Mouse (Mus musculus) ES-Bruce4 (cell line): Measurements from ENCODE around the gene Idua. TPM values are rescaled to one million over a fixed set of nuclear protein-coding genes. Genes with fewer than 3 reads are reported as not detected.
"Not testable (repeated sequence)": the region's sequence is repeated elsewhere in the genome, so short reads cannot be mapped to it uniquely, and the experiment has no call there.

Experiments used
- H3K27ac ChIP-seq: 2 replicates; pipeline ENCODE4 v1.5.1; 2012; ENCODE audit warnings: low read length, inconsistent platforms; ENCODE audit not compliant: insufficient read depth
- H3K27me3 ChIP-seq: 2 replicates; pipeline ENCODE4 v1.6.1; 2012; ENCODE audit warnings: mild to moderate bottlenecking, low read length, inconsistent platforms; ENCODE audit not compliant: control insufficient read depth, poor library complexity, insufficient read depth, severe bottlenecking
- H3K36me3 ChIP-seq: 2 replicates; pipeline ENCODE4 v1.6.1; 2012; ENCODE audit warnings: inconsistent platforms, mild to moderate bottlenecking, low read length, moderate library complexity; ENCODE audit not compliant: control insufficient read depth, poor library complexity, insufficient read depth, severe bottlenecking
- H3K4me1 ChIP-seq: one replicate; pipeline ENCODE4 v1.8.1; 2011; ENCODE audit warnings: low read length; ENCODE audit not compliant: control insufficient read depth, insufficient read depth
- H3K4me3 ChIP-seq: 2 replicates; pipeline ENCODE4 v1.5.1; 2011; ENCODE audit warnings: low read depth, mild to moderate bottlenecking, low read length
- H3K9ac ChIP-seq: 2 replicates; pipeline ENCODE4 v1.6.1; 2012; ENCODE audit warnings: low read depth, mild to moderate bottlenecking, inconsistent platforms; ENCODE audit not compliant: poor library complexity, severe bottlenecking
- H3K9me3 ChIP-seq: replicated peaks from 2 replicates; pipeline ENCODE4 v1.6.1; 2012; ENCODE audit warnings: mild to moderate bottlenecking, low read length, inconsistent platforms; ENCODE audit not compliant: control insufficient read depth, poor library complexity, insufficient read depth, severe bottlenecking
- CTCF ChIP-seq: IDR thresholded peaks from one replicate; pipeline ENCODE4 v1.8.1; 2011; ENCODE audit warnings: low read depth, low read length
- EP300 ChIP-seq: IDR thresholded peaks from 2 replicates; pipeline ENCODE4 v1.6.1; 2011; ENCODE audit warnings: low read depth, low read length; ENCODE audit not compliant: insufficient read depth
- POLR2A ChIP-seq: IDR thresholded peaks from one replicate; pipeline ENCODE4 v1.8.1; 2011; ENCODE audit warnings: low read length; ENCODE audit not compliant: insufficient read depth
- polyA plus RNA-seq: library from polyadenylated mRNA; stranded (reverse); fragments of >200 nt; gene quantifications from 2 replicates; pipeline ENCODE4 v1.2.4, GENCODE M21; 2011; ENCODE audit warnings: low read depth; ENCODE audit not compliant: missing spikeins, insufficient read depth, insufficient read length

Idua gene
- polyA plus RNA-seq, 1 experiment, result 13.8 TPM

GRCm38 (mm10) chr5:108629634-108630483 is 30.3 kb upstream of the Idua start, which contains the start of the genes Gak and Tmem175:
Gak (minus strand) TSS chr5:108629755.
Tmem175 (plus strand) TSS chr5:108629770.
- no peaks in the 10 kb centered on the region for H3K4me1 ChIP-seq
- H3K9ac ChIP-seq, result peak within 1 kb of the TSS; percentile 78
- TF ChIP-seq EP300, result 0 out of 2 replicates have a peak, but pooled peaks have one; percentile 36
- no peak for TF ChIP-seq POLR2A
- H3K27ac ChIP-seq, result no peak within 1 kb of the TSS
- no peaks in the 10 kb centered on the region for H3K27me3 ChIP-seq
- no peaks in the 10 kb centered on the region for H3K36me3 ChIP-seq
- H3K4me3 ChIP-seq, result peak within 1 kb of the TSS; percentile 90
- H3K9me3 ChIP-seq, result no peaks in the 10 kb centered on the region

DNA sequence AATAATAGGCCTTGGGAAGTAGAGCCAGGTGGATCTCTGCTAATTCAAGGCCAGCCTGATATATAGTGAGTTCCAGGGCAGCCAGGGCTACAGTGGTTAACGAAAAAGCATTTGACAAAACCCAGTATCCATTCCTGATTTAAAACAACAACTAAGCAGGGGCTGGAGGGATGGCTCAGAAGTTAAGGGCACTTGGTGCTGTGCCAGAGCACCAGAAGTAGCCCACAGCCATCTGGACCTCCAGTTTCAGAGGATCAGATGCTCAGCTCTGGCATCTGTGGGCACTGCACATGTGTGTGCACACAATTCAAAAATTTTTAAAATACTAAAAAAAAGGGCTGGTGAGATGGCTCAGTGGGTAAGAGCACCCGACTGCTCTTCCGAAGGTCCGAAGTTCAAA is 26.5 kb upstream of the Idua start:
- Histone ChIP-seq H3K27ac (no peak overlapping the region), H3K4me1 (no peaks in the 10 kb centered on the region), H3K36me3 (no peaks in the 10 kb centered on the region), H3K27me3 (no peaks in the 10 kb centered on the region), H3K9ac (no peak overlapping the region), H3K9me3 (no peaks in the 10 kb centered on the region), H3K4me3 (no peak overlapping the region)
- TF ChIP-seq POLR2A (no peak), EP300 (no peak), CTCF (no peak)

DNA sequence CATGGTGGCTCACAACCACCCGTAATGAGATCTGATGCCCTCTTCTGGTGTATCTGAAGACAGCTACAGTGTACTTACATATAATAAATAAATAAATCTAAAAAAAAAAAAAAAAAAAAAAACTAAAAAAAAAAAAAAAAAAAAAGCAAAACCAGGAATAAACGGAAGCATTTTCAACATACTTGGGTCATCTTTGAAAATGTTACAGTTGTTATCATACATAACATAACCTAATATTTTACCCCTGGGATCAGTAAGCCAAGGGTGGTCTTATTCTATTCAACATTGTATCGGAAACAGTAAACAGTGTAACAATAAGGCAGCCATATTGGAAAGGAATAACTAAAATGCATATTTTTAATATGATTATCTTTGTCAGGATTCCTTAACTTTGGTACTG is 26.0 kb upstream of the Idua start:
- H3K4me1 ChIP-seq, H3K9ac ChIP-seq, H3K27ac ChIP-seq, H3K9me3 ChIP-seq, H3K27me3 ChIP-seq, H3K36me3 ChIP-seq, H3K4me3 ChIP-seq: not testable (repeated sequence)

DNA sequence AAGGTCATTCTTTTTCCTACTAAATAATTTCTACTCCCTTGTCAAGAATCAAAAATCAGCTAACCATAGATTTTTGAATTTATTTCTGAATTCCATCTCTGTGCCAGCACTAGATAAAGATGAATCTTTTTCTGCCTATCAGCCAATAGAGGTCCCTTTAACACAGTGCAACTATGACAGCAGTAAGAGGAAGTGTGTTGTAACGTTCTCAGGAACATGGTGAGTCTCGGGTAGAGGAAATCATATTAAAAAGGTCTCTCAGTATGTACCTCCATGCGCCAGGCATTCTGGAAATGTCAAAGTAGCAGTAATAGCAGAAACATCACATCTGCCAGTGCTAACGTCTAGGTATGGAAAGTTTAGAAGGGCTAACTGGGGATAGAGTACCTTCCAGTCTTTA is 24.0 kb upstream of the Idua start:
- TF ChIP-seq CTCF (no peak), POLR2A (no peak), EP300 (no peak)
- Histone ChIP-seq H3K9ac (no peak overlapping the region), H3K36me3 (no peaks in the 10 kb centered on the region), H3K27ac (no peak overlapping the region), H3K27me3 (no peaks in the 10 kb centered on the region), H3K4me1 (no peaks in the 10 kb centered on the region), H3K4me3 (no peak overlapping the region), H3K9me3 (no peaks in the 10 kb centered on the region)

- no peaks in the 10 kb centered on the region; the same call in 1 of the 2 replicates for H3K36me3 ChIP-seq
- no peak for TF ChIP-seq EP300
- TF ChIP-seq POLR2A, result no peak
- TF ChIP-seq CTCF, result no peak
- no peak overlapping the region for H3K9ac ChIP-seq
- no peak overlapping the region for H3K27ac ChIP-seq
- H3K4me1 ChIP-seq, result no peaks in the 10 kb centered on the region
- no peaks in the 10 kb centered on the region for H3K9me3 ChIP-seq
- H3K4me3 ChIP-seq, result no peak overlapping the region
- H3K27me3 ChIP-seq, result no peaks in the 10 kb centered on the region
Measured at GRCm38 (mm10) chr5:108643674-108644073, 16.5 kb upstream of the Idua start.

DNA sequence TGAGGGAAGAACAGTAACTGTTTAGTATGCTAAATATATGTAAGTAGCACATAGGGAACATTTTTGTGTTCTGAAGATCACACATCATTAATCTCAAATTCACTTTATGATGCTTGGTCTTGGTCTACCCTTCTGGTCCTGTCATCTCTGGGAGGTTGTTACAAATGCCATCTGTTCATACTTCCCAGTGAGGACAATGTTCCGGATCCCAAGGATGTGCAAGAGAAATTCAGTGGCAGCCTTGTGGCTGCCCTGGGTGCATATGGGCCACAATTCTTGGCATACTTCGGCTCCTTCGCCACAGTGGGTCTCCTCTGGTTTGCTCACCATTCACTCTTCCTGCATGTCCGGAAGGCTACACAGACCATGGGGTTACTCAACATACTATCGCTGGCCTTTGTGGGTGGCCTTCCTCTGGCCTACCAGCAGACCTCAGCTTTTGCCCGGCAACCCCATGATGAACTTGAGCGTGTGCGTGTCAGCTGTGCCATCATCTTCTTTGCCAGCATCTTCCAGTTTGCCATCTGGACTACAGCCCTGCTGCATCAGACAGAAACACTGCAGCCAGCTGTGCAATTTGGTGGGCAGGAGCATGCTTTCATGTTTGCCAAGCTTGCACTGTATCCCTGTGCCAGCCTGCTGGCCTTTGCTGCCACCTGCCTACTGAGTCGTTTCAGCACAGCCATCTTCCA is 14.3 kb upstream of the Idua start:
- no peaks in the 10 kb centered on the region for H3K9me3 ChIP-seq
- no peak overlapping the region for H3K27ac ChIP-seq
- H3K9ac ChIP-seq, result no peak overlapping the region
- no peaks in the 10 kb centered on the region; the same call in 1 of the 2 replicates for H3K36me3 ChIP-seq
- H3K4me3 ChIP-seq, result no peak overlapping the region
- TF ChIP-seq POLR2A (no peak), CTCF (peak; percentile 12)
- H3K27me3 ChIP-seq, result no peaks in the 10 kb centered on the region
- no peaks in the 10 kb centered on the region for H3K4me1 ChIP-seq
